Mouse (Mus musculus): ENCODE data around the gene Sdhaf3. TPM values are rescaled to one million over a fixed set of nuclear protein-coding genes. Genes with fewer than 3 reads are reported as not detected.
"Not testable (repeated sequence)": the region's sequence is repeated elsewhere in the genome, so short reads cannot be mapped to it uniquely, and the experiment has no call there.

The Sdhaf3 gene
- 0.31 and 0.63 TPM in 2 replicates for polyA plus RNA-seq (2012; rRNA removed)

GRCm38 (mm10) chr6:6955764-6956561 lies at the start of gene Sdhaf3:
Gene Sdhaf3, plus strand, starts transcription at chr6:6956004.
- WGBS: under 1% methylated on average over 52 of the region's 52 CpGs
- peak; percentile 89 for DNase-seq (ENCODE audit: low read depth, low spot score)

GRCm38 (mm10) chr6:6909586-6909985 lies 46.2 kb upstream of the Sdhaf3 start:
- DNase-seq (ENCODE audit: low read depth, low spot score): no peak

GRCm38 (mm10) chr6:6914304-6914703 lies 41.5 kb upstream of the Sdhaf3 start:
- DNase-seq (ENCODE audit: low read depth, low spot score): no peak
- 34% methylated on average over 1 of the region's 1 CpGs for WGBS

More at GRCm38 (mm10) chr6:6909586-6909985, 46.2 kb upstream of the Sdhaf3 start:
- WGBS: 47% methylated on average over 8 of the region's 8 CpGs

GRCm38 (mm10) chr6:6914849-6915525 lies 40.8 kb upstream of the Sdhaf3 start:
- WGBS: 35% methylated on average over 5 of the region's 5 CpGs
- DNase-seq (ENCODE audit: low read depth, low spot score): peak; percentile 2

GRCm38 (mm10) chr6:6915526-6915915 lies 40.3 kb upstream of the Sdhaf3 start:
- no peak for DNase-seq (ENCODE audit: low read depth, low spot score)
- WGBS: 56% methylated on average over 9 of the region's 9 CpGs

- WGBS: 75% methylated on average over 4 of the region's 4 CpGs
- no peak for DNase-seq (ENCODE audit: low read depth, low spot score)
These were observed 38.5 kb upstream of the Sdhaf3 start for GRCm38 (mm10) chr6:6917334-6917733.

- WGBS: 63% methylated on average over 1 of the region's 1 CpGs
- no peak for DNase-seq (ENCODE audit: low read depth, low spot score)
These were observed 30.5 kb upstream of the Sdhaf3 start for GRCm38 (mm10) chr6:6925264-6925663.

- WGBS: 70% methylated on average over 4 of the region's 4 CpGs
- DNase-seq (ENCODE audit: low read depth, low spot score): no peak
These were observed 25.0 kb upstream of the Sdhaf3 start for GRCm38 (mm10) chr6:6930831-6931230.

GRCm38 (mm10) chr6:6931507-6931906 lies 24.3 kb upstream of the Sdhaf3 start:
- no peak for DNase-seq (ENCODE audit: low read depth, low spot score)
- 85% methylated on average over 4 of the region's 4 CpGs for whole genome bisulfite sequencing

- WGBS: 33% methylated on average over 2 of the region's 2 CpGs
- no peak for DNase-seq (ENCODE audit: low read depth, low spot score)
These were observed 15.0 kb upstream of the Sdhaf3 start for GRCm38 (mm10) chr6:6940845-6941244.

GRCm38 (mm10) chr6:6942813-6943212 lies 13.0 kb upstream of the Sdhaf3 start:
- no peak for DNase-seq (ENCODE audit: low read depth, low spot score)
- WGBS: 58% methylated on average over 6 of the region's 6 CpGs

GRCm38 (mm10) chr6:6947650-6948049 lies 8.2 kb upstream of the Sdhaf3 start:
- 9% methylated on average over 1 of the region's 1 CpGs for WGBS
- DNase-seq (ENCODE audit: low read depth, low spot score): no peak

- 43% methylated on average over 6 of the region's 6 CpGs for WGBS
- no peak for DNase-seq (ENCODE audit: low read depth, low spot score)
These were observed 425 bp upstream of the Sdhaf3 start for GRCm38 (mm10) chr6:6955395-6955763.

- 86% methylated on average over 2 of the region's 4 CpGs for WGBS
- DNase-seq (ENCODE audit: low read depth, low spot score): not testable (repeated sequence)
These were observed 3.4 kb downstream of the Sdhaf3 start for GRCm38 (mm10) chr6:6959234-6959633.

- WGBS: 42% methylated on average over 4 of the region's 4 CpGs
- no peak for DNase-seq (ENCODE audit: low read depth, low spot score)
These were observed 41.6 kb downstream of the Sdhaf3 start for GRCm38 (mm10) chr6:6997226-6997946.

- DNase-seq (ENCODE audit: low read depth, low spot score): no peak
- 54% methylated on average over 1 of the region's 1 CpGs for WGBS
These were observed 42.2 kb downstream of the Sdhaf3 start for GRCm38 (mm10) chr6:6997956-6998355.

GRCm38 (mm10) chr6:6999015-6999414 lies 43.2 kb downstream of the Sdhaf3 start:
- 93% methylated on average over 3 of the region's 3 CpGs for WGBS
- no peak for DNase-seq (ENCODE audit: low read depth, low spot score)

- WGBS: 62% methylated on average over 4 of the region's 4 CpGs
These were observed 47.3 kb downstream of the Sdhaf3 start for GRCm38 (mm10) chr6:7003085-7003484.

GRCm38 (mm10) chr6:7004005-7004404 lies 48.2 kb downstream of the Sdhaf3 start:
- DNase-seq (ENCODE audit: low read depth, low spot score): no peak
- WGBS: 57% methylated on average over 2 of the region's 2 CpGs

More at GRCm38 (mm10) chr6:7003085-7003484, 47.3 kb downstream of the Sdhaf3 start:
- no peak for DNase-seq (ENCODE audit: low read depth, low spot score)

GRCm38 (mm10) chr6:7038087-7038486 lies 82.3 kb downstream of the Sdhaf3 start:
- no peak for DNase-seq (ENCODE audit: low read depth, low spot score)
- 89% methylated on average over 6 of the region's 6 CpGs for WGBS

Data from large intestine, adult 2 months (tissue).